Mouse (Mus musculus) CH12.LX (cell line): ENCODE measurements at regions not wholly inside any gene's neighbourhood (a gene's known extent, or its start where the extent isn't known, plus 50 kb on each side); places are given as distances from the start of the nearest gene placed in this dataset.

ENCODE experiments used
- CHD1 ChIP-seq: IDR thresholded peaks from 2 replicates; pipeline ENCODE4 v1.6.1; 2012; ENCODE audit warnings: low read depth, low read length, improper control_type of control experiment, inconsistent platforms
- EP300 ChIP-seq: IDR thresholded peaks from 2 replicates; pipeline ENCODE4 v1.6.1; 2011; ENCODE audit warnings: low read length, improper control_type of control experiment
- MAFK ChIP-seq: IDR thresholded peaks from 2 replicates; pipeline ENCODE4 v1.6.1; 2011; ENCODE audit warnings: low read length, improper control_type of control experiment; ENCODE audit not compliant: insufficient replicate concordance
- SMC3 ChIP-seq: IDR thresholded peaks from 2 replicates; pipeline ENCODE4 v1.6.1; 2011; ENCODE audit warnings: low read depth, low read length, improper control_type of control experiment

DNA sequence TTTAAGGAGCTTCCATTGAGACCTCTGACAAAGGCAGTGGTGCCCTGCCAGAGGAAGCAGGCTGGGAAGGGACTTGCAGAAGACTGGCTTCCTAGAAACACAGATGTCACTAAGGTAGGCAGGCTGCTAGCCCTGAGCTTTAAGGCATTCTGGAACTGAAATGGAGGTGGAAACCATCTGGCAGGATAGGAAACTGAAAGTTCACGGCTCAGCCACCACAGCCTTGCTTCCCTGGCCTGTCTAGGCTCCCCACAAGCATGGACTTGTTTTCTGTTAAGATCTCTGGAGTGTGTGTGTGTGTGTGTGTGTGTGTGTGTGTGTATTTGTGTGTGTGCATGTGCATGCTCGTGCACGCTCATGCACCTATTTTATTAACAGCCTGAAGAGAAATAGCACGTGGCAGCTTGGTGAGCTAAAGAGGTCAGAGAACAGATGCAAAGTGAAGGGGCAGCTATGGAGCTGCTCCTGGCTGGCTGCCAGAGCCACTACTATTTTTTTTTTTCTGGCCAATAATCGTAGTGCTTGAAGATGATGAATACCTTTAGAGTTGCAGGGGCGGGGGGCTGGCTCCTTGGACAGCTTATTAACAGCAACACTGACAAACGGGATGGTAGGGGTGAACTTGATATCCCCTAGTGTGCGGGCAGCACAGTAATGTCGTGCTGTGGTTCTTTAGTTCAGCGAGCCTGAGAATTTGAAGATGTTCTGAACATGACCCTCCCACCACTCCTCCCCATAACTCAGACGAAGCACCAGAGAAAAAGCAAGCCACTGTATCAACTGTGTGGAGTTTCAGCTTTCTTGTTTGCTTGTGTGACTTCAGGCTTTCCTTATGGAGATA, 99.6 kb upstream of the Sesn3 start:
- TF ChIP-seq SMC3 (no peak), EP300 (peak; percentile 71), CHD1 (no peak), MAFK (no peak)
